Mouse (Mus musculus) neural tube, embryonic 14.5 days (tissue): Measurements from ENCODE around the gene Retnlg. TPM values are rescaled to one million over a fixed set of nuclear protein-coding genes. Genes with fewer than 3 reads are reported as not detected.

Experiments
- polyA plus RNA-seq: library from polyadenylated mRNA; unstranded; fragments of >200 nt; fragmentation: Nextera tagmentation; extraction: Ambion mirVana; gene quantifications from 2 replicates; pipeline ENCODE4 v1.2.1, GENCODE M21; 2014

Gene Retnlg
- polyA plus RNA-seq, 1 experiment from 2014 or later = not detected

Other genes starting within 250 kb of the Retnlg start
- gene Trat1, start 100.6 kb upstream of the Retnlg start, polyA plus RNA-seq = 0.14 and 0.33 TPM in 2 replicates
- gene Retnlb, start 55.8 kb upstream of the Retnlg start, polyA plus RNA-seq = not detected in 2 replicates
- gene Retnla, start 30.1 kb upstream of the Retnlg start, polyA plus RNA-seq = not detected in 2 replicates
- 85.6 and 88.8 TPM in 2 replicates for gene Dzip3, start 121.5 kb downstream of the Retnlg start, polyA plus RNA-seq
- 5.8 TPM in 2 replicates for gene Cip2a, start 121.6 kb downstream of the Retnlg start, polyA plus RNA-seq
- 0.11 and 0.15 TPM in 2 replicates for gene Myh15, start 184.9 kb downstream of the Retnlg start, polyA plus RNA-seq